Mouse (Mus musculus): Measurements from ENCODE around the gene Tmem104.

DNA sequence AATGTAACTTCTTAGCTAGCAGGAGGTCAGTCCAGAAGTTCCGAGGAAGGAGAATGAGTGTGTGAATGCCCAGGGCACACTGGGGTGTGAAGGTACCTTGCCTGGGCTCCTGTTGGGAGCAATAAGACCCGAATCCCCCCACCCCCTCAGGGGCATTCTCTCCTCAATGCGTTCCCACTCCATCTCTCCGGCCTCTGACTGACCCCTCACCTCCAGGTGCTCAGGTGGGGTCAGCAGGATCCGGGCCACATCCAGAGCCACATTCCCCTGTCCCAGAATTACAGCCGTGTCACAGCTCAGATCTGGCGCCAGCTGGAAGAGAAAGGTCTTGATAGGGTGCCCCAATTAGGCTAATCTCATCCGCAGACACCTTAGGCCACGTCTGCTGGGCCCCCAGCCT lies 83.8 kb downstream of the Tmem104 start:
- TF ChIP-seq CTCF (IDR thresholded peaks at IDR 0.05; ENCODE audit: insufficient read depth, low read depth, low read length) (no peak), POLR2A (IDR thresholded peaks at IDR 0.05; ENCODE audit: insufficient read depth, low read depth, low read length) (no peak)
